Mouse (Mus musculus): ENCODE measurements at regions not wholly inside any gene's neighbourhood (a gene's known extent, or its start where the extent isn't known, plus 50 kb on each side); places are given as distances from the start of the nearest gene placed in this dataset.

- ATAC-seq (ENCODE audit: insufficient number of reproducible peaks, low FRiP score, low TSS enrichment), result no peak
Measured at GRCm38 (mm10) chr3:58063852-58064549, 216.1 kb upstream of the Pfn2 start.

DNA sequence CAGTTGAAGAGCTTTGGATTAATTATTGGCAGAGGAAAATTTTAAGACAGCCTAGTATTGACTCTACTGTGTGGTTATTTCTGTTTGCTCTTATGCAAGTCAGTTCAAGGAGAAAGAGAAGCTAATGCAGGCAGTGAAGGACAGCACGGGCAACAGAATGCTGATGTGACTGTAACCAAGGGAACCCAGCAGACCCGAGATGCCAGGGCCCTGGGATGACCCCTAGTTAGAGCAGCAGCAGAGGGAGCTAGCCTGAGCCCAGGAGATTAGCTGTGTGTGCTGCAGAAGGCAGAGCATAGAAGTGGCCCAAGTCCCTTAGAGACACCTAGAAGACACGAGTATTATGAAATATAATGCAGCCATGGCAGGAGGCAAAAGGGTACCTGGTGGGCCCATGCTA, 223.7 kb upstream of the Pfn2 start:
- ATAC-seq (ENCODE audit: insufficient number of reproducible peaks, low FRiP score, low TSS enrichment), result no peak

DNA sequence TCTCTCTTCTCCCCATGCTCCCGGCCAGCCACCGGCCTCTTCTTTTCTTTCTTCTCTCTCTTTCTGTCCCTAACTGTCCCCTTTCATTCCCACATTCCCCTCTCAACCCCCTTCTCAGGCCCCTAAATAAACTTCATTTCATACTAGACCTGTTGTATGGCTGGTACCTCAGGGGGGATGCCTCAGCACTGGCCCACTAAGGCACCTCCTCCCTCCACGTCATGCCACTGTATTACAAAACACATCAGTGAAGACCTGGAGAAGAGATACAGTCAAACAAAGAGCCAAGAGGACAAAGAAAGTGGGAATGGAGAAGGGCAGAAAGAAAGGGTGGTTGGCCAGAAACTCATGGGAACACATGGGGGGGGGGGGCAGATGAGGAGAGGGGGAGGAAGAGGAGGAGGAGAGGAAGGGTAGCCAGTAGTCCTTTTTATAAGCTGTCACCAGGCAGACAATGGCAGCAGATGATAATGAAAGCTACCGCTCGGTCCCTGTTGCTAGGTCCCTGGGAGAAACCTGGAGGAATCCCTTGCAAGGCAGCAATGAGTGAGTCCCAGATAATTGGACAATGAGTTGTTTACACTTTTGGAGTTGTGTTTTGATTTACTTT, 224.5 kb upstream of the Pfn2 start:
- ATAC-seq (ENCODE audit: insufficient number of reproducible peaks, low FRiP score, low TSS enrichment), result no peak

- ATAC-seq (ENCODE audit: insufficient number of reproducible peaks, low FRiP score, low TSS enrichment), result peak; percentile 80
Measured at GRCm38 (mm10) chr3:58089344-58090139, 241.7 kb upstream of the Pfn2 start.

- ATAC-seq (ENCODE audit: insufficient number of reproducible peaks, low FRiP score, low TSS enrichment), result no peak
Measured at GRCm38 (mm10) chr3:58090396-58090795, 242.5 kb upstream of the Pfn2 start.

DNA sequence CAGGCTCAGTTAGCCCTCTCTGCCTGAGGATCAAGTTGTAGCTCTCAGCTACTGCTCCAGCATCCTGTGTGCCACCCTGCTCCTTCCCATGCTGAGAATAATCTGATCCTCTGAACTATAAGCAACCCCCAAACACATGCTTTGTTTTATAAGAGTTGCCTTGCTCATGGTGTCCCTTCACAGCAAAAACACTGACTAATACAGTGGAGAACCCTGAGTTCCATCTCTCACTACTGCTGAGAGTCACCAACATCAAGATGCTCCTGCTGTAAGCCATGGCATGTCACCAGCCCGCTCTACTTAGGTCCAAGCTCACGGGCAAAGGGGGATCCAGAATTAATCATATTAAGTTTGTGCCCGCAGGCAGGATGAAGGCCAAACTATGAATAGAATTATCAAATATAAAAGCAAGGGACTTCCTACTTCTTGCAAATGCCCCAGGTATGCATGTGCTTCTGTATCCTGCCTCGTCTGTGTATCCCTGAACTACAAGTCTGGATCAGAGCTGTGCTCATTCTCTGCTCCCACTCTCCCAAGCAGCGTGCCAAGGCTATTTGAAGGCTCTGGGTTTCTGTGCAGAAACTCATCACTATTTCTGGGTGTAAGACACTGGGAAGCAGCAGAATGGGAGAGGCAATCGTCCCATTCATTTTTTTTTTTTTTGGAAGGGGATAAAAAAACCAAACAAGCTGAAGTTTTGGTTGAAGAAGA, 243.7 kb upstream of the Pfn2 start:
- ATAC-seq (ENCODE audit: insufficient number of reproducible peaks, low FRiP score, low TSS enrichment), result no peak

- no peak for ATAC-seq (ENCODE audit: insufficient number of reproducible peaks, low FRiP score, low TSS enrichment)
Measured at GRCm38 (mm10) chr3:58110911-58111476, 263.1 kb upstream of the Pfn2 start.

DNA sequence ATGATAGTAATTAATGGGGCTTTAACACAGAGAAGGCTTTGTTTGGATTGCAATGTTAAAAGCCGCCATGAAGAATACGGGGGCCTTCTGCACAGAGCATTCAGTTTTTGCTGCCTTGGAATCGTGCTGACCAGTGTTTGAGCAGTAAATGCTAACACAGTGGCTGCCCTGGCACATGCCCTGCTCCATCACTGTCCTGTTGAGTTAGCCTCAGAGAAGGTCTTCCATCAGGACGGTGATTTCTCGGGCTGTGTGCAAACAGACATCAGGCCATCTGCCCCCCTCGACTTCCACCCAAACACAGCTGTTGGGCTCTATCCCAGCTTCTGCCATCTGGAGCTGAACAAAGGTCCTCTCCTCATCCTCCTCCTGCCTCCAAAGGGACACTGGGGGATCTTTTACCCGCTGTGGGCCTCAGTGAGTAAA, 264.6 kb upstream of the Pfn2 start:
- no peak for ATAC-seq (ENCODE audit: insufficient number of reproducible peaks, low FRiP score, low TSS enrichment)

DNA sequence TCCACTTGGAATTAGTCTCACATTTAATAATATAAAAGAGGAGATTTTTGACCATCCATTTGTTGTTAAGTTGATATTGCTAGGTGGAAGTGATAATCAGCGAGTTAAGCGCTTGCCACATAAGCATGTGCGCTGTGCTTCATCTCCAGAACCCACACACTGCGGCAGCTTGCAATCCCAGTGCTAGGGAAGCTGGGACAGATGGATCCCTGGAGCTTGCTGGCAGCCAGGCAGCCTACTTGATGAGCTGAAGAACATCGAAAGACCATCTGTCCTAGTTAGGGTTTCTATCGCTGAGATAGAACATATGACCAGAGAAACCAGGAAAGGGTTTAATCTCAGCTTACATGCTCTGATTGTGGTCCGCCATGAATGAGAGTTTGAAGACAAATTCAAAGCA, 266.1 kb upstream of the Pfn2 start:
- ATAC-seq (ENCODE audit: insufficient number of reproducible peaks, low FRiP score, low TSS enrichment), result no peak

DNA sequence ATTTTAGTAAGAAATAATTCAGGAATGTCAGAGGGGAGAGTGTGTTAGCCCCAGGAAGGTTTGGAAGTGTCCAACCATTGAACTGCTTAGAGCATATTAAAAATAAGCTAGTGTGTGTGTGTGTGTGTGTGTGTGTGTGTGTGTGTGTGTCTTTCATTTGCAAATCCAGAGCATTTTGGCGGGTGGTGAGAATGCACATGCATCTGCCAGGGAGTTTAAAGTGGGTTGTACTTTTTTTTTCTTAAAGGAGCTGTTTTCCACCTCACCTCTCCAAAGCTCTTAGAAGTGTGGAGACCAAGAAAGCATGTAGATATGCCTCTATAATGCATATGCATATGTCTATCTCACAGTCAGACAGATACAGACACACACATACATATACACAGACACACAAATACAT, 267.6 kb upstream of the Pfn2 start:
- no peak for ATAC-seq (ENCODE audit: insufficient number of reproducible peaks, low FRiP score, low TSS enrichment)

- ATAC-seq (ENCODE audit: insufficient number of reproducible peaks, low FRiP score, low TSS enrichment), result no peak
Measured at GRCm38 (mm10) chr3:58116848-58117247, 269.0 kb upstream of the Pfn2 start.

- ATAC-seq (ENCODE audit: insufficient number of reproducible peaks, low FRiP score, low TSS enrichment), result no peak
Measured at GRCm38 (mm10) chr3:58120051-58120450, 272.2 kb upstream of the Pfn2 start.

DNA sequence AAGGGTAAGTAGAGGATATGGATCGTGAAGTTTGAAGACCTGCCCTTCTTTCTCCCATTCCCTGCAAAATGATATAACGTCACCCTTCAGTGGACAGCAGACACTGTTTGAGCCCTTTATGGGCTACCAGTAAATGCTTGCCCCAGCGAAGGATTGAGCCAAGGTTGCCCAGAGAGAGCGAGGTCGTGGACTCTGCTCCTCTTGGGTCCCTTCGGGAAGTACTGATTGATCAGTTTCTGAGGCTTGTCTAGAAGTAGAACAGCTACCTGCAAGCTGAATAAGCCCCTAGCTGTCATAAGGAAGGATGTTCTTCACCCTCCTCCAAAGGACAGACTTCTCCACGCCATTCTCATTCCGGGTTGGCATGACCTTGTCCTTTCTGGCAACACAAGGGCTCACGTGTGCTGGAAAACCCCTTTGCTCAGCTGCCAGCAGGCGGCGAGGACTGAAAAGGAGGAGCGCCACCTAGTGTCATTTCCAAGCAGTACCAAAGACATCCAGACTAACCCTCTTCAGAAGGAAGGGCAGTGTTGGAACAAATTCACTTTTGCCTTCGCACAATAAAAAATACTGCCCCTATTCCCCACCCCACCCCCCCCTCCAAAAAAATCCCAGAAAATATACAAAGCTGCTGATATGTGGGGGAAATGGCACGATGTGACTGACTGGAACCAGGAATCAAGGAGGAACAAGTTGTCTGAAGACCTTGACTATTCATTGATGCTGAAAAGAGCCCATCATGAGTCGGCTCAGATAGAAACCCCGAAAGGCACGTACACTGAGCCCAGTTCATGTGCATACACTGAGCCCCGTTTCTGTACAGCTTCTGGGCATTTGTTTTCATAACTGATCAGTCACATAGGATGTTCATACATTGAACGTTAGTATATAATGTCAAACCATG, 274.8 kb upstream of the Pfn2 start:
- ATAC-seq (ENCODE audit: insufficient number of reproducible peaks, low FRiP score, low TSS enrichment), result peak; percentile 81

DNA sequence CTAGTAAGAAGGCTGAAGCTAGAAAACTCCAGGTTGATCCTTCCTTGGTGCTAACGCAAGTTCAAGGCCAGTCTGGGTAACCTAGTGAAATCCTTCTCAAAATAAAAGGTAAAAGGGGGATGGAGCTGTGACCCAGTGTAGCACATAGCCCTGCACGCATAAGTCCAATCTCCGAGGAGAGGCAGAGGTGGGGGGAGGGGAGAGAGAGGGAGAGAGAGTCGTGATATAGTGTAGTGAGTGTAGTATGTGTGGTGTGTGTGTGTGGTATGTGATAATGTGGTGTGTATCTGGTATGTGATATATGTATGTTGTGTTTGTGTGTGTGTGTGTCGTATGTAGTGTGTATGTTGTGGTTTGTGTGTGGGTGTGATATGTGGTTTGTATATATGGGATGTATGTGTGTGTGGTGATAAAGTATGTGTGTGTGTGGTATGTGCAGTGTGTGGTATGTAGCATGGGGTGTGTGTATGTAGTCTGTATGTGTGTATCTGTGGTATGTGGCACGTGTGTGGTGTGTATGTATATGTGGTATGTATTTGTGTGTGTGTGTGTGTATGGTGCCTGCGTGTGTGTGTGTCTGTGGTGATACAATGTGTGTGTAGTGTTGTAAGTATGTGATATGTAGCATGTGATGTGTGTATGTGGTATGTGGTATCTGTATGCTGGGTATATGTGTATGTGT, 275.7 kb upstream of the Pfn2 start:
- no peak for ATAC-seq (ENCODE audit: insufficient number of reproducible peaks, low FRiP score, low TSS enrichment)

- no peak for ATAC-seq (ENCODE audit: insufficient number of reproducible peaks, low FRiP score, low TSS enrichment)
Measured at GRCm38 (mm10) chr3:58124886-58125285, 277.0 kb upstream of the Pfn2 start.

DNA sequence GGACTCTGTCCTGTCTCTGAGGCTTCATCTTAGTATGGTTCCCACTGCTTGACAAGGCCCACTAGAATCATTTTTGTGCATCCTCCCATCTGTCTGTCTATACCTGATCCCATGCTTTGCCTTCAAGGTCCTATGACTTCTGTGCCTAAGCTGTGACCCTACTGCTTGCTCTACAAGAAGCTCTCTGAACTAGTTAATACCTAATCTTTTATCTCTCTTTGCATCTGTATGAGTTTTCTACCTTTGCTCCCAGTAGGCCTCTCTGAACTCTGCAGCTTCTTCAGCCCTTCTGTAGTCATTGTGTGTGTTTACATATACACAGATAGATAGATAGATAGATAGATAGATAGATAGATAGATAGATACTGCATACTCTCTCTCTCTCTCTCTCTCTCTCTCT, 279.1 kb upstream of the Pfn2 start:
- ATAC-seq (ENCODE audit: insufficient number of reproducible peaks, low FRiP score, low TSS enrichment), result no peak

- ATAC-seq (ENCODE audit: insufficient number of reproducible peaks, low FRiP score, low TSS enrichment), result no peak
Measured at GRCm38 (mm10) chr3:58128059-58128458, 280.2 kb upstream of the Pfn2 start.

- no peak for ATAC-seq (ENCODE audit: insufficient number of reproducible peaks, low FRiP score, low TSS enrichment)
Measured at GRCm38 (mm10) chr3:58129358-58129903, 281.6 kb upstream of the Pfn2 start.
